Mouse (Mus musculus) left cerebral cortex, adult 8-10 months (tissue): ENCODE measurements around the gene Plch2. TPM values are rescaled to one million over a fixed set of nuclear protein-coding genes. Genes with fewer than 3 reads are reported as not detected.

Source experiments
- DNase-seq, 2 experiments: peaks; one replicate each; pipeline ENCODE4 v3.0.0; 2022; ENCODE audit warnings: low spot score in 2 of 2
- total RNA-seq, 4 experiments: library from RNA; stranded (reverse); gene quantifications; 2 replicates each; pipeline ENCODE4 v1.2.4; 2022

Gene Plch2
- total RNA-seq, 4 experiments from 2014 or later: 56.8 to 64.3 (median 60.9) TPM

DNA sequence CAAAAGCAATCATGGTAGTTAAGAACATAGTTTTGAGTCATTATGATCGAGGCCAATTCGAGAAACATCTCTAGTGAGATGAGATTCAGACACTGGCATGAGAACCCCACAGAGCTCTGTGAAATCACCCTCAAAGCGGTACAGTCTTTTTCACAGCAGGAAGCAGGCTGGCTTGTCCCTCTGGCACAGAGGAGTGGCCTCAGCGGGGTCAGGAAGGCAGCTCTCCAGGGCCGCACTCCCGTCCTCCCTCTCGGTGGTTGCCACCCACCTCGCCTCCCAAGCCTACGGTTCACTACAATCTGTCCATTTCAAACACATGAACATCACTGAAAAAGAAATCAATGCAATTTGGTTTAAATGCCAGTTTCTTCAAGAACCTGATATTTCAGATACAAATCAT is 17.8 kb upstream of the Plch2 start:
- DNase-seq: no peak

DNA sequence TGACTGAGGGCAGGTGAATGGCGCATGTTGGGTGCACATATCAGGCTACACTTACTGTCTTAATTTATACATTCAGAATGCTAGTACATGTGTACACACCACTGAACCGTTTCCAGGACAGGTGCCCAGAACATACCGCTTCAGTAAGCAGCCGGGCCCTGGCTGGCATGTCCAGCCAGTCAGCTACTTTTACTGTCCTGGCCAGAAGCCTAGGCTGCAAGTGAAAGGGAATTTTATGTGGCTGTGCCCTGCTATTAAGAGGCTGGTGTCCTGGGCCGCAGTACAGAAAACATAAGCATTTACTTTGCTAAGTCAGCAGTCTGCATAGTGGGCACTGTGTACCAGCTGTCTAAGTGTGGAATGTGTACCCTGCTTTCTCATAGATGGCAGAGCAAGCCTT is 14.3 kb upstream of the Plch2 start:
- DNase-seq: no peak

GRCm38 (mm10) chr4:155070199-155070598 is 13.6 kb upstream of the Plch2 start:
- DNase-seq: no peak

- DNase-seq: no peak
These were observed 12.6 kb upstream of the Plch2 start for GRCm38 (mm10) chr4:155069191-155069590.

GRCm38 (mm10) chr4:155068357-155068972 is 11.9 kb upstream of the Plch2 start:
- DNase-seq: no peak

DNA sequence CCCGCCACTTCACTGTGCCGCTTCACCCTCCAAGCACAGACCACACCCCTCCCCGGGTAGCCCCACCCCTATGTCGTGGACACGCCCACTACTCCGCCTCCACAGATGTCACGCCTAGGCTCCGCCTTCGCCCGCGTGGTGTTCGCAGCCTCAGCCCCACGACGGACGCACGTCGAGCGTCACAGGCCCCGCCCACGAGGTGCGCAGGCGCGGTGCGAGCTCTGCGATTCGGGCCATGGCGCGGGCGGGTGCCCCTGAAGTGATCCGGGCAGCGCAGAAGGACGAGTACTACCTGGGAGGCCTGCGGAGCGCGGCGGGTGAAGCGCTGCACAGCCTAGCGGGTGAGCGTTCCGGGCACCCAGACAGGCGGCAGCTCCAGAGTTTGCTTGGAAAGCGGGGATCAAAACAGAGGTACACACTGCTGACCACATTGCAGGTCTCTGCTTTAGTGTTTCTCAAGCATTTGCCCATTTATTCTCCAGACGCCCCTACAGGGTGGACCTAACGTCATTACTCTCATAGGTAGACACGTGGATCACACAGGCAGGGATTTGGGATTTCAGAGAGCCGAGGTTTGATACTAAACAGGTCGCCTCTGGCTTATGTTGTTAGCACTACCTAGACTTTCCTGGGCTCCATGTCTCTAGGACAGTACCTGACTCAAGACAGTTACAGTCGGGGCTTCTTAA is 10.4 kb upstream of the Plch2 start, which contains the start of gene Pex10:
TSS of gene Pex10 (plus strand) at position 183 of the 689 bp plus-strand sequence.
- DNase-seq: peak; percentile 89 to 95

- peak; percentile 76 to 91 for DNase-seq
These were observed 9.6 kb upstream of the Plch2 start for GRCm38 (mm10) chr4:155065970-155066833.

GRCm38 (mm10) chr4:155064474-155064873 is 7.9 kb upstream of the Plch2 start:
- no peak for DNase-seq

DNA sequence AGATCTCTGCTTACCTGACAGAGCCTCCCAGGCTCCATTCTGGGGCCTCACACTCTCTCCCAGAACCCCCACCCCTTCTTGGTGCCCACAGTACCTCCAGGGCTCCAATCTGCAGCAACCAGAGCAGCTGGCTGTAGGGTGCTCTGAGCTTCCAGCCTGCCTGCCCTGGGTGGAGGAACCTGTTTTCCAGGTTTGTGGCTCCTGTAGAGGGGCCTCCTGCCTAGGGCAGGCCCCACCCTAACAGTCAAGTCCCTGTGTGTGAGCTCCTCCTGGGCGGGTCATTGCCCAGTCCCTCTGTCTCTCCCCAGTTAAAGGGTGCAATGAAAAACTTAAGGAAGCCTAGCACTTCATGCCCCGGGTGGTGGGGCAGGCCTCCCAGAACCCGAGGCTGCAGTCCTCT is 7.3 kb upstream of the Plch2 start:
- no peak for DNase-seq

DNA sequence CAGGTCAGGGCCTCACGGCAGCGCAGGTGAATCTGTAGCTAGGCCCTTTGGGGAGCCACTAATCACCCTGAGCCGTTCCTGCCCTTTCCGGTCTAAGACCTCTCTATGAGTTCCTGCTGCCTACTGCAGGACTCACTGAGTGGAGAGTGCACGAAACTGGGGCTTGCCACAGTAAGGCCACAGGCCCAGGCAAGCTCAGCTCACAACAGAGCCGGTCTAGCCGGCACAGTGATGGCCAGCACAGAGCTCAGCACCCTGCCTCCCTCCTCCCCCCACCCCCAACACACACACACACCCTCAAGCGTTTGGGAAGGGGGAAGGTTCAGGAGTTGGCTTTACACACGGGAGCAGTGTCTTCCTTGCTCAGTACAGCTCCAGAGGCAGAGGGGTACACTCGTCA is 1.7 kb upstream of the Plch2 start:
- no peak for DNase-seq

DNA sequence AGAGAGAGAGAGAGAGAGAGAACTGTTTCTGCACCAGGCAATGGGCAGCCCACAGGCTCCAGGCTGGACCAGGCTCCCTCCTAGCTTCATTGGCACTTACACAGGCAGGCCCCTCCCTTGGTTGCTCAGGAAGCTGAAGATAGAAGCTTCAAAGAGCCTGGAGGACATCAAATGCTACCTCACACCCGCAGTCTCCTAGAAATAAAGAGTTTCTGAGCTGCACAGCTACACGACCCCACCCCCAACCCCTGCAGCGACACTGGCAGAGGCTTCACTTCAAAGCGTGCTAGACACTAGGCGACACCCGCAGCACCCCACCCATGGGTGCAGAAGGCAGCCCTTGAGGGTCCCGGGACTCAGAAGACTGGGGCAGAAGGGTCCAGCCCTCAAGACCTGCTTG is 6.5 kb downstream of the Plch2 start:
- DNase-seq: no peak

DNA sequence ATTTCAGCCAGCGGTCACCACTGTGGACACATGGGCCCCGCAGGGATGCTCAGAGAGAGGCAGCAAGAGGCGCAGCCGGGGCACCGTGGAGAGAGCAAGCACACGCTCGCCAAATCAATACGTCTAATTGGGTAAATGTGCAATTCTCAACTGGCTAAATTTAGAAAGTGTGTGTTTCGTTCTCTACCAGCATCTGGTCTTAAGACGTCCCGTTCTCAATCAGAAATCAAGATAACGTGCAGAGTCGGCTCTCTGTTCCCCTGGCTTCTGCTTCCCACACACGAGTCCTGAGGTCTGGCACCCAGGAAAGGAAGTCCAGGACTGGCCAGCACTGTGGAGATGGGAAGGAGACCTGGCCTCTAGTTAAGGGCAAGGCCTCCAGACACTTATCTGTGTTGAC is 9.9 kb downstream of the Plch2 start:
- no peak for DNase-seq

DNA sequence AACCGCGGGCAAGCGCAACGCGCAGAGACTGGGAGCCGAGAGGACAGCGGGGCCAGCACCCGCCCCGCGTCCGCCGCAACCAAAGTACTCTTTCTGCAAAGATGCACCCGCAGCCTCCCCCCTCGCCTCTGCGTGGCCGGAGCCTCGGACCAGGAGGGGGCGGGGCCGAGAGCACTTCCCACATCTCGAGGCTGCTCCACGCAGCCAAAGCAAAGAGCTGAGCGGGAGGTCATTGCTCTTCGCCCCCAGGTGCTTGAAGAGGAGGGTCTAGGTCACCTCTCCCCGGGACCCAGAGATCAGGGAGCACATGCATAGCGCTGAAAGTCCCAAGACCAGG is 13.3 kb downstream of the Plch2 start:
- DNase-seq: no peak

DNA sequence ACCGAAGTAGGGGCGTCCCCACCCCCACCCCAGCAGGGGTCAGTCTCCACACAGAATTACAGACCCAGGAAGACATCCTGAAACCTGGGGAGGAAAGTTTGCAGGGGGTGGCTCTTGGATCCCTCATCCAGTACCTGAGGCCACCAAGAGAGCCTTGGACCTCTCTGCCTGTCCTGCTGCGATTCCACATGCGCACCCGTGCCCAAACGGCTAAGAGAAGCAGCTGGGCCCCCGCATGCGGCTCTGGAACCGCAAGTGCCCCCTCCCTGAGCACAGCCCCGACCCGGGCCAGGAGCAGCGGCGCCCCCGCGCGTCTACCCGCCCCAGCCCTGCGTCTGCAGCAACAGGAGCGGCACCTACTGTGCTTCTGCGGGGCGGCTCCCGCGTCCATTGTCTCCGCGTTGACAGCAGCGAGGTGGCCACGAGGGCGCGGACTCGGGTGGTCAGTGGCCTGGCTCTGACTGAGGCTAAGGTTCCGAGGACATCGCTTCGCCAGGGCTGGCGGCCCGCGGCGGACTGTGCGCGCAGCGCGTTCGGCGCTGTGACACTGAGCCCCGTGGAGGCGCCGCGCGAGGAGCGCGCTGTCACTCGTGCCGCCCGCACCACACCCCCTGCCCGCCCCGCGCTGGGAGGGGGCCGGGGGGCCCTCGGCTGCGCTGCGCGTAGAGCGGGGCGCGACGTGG is 13.8 kb downstream of the Plch2 start:
- no peak for DNase-seq

GRCm38 (mm10) chr4:155040696-155041095 is 15.9 kb downstream of the Plch2 start:
- DNase-seq: no peak

DNA sequence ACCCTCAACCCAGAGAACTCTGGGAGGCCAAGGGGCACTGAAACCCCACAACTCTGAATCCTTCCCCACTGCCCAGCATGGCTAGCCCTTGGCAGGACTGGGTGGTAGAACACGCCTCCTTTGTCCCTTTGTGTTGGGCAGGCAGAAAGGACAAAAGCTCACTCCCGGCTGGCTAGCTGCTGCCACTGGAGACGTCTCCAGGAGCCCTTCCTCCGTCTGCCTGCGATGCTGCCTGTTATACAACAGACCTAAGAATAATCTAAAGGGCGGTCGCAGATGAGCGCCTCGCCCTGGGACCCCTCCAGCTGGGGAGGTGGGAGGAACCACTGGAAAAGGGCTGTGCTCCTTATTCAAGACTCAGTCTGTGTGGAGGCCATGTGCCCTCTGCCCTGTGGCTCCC is 16.4 kb downstream of the Plch2 start:
- peak; percentile 58 for DNase-seq

DNA sequence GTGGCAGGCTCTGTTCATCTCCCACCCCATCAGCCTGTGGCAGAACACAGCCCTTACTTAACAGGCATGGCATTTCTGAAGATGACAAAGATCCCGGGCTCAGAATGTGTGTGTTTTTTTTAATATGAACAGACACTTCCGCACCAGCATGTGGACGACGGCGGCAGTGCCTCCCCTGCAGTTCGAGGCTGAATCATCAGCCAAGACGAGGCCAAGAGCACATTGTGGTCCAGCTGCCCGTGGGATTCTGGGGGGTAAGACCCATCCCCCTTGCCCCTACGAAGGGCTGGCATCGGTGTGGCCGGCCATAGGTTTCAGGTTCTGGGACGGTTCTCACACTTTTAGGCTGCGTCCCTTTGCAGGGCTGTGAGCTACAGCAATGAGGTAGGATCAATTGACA is 21.8 kb downstream of the Plch2 start:
- DNase-seq: no peak

- DNase-seq: no peak
These were observed 22.4 kb downstream of the Plch2 start for GRCm38 (mm10) chr4:155034202-155034601.

DNA sequence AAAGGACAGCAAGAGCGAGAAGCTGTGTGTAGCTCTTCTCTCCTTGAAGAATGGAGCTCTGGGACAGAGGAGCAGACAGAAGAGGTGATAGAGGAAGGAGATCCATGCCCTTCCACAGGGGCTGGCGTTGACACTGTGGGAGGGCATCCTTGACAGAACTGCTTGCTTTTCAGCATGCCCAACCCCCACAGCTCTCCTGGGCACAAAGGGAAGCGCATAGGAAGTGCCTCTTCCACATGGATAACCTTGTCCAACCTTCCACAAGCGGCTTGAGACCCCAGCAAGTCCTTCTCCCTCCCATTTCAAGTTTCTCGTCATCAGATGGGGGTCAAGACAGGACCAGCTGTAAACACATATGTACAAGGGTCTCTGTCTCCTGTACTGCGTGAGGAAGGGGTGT is 23.5 kb downstream of the Plch2 start:
- no peak for DNase-seq

GRCm38 (mm10) chr4:155024170-155025010 is 32.2 kb downstream of the Plch2 start:
- no peak for DNase-seq
